Mouse (Mus musculus): ENCODE measurements around the gene Cacna1e. TPM values are rescaled to one million over a fixed set of nuclear protein-coding genes. Genes with fewer than 3 reads are reported as not detected.

The Cacna1e gene
- total and polyA plus RNA-seq, 2 experiments from 2014 or later = 10.3 to 68.4 TPM

- peaks cover 6% of the 10 kb centered on the region; the same call in 1 of the 2 replicates for H3K4me1 ChIP-seq (ENCODE audit: insufficient read depth, low read length)
- no peak overlapping the region for H3K4me2 ChIP-seq (ENCODE audit: low read depth, low read length, poor library complexity, severe bottlenecking)
- H3K27ac ChIP-seq (ENCODE audit: low read depth, low read length) = no peak overlapping the region
- peak; percentile 21 for DNase-seq (ENCODE audit: low spot score)
- no peak for ATAC-seq (ENCODE audit: low FRiP score)
- no peak for TF ChIP-seq CTCF (IDR thresholded peaks at IDR 0.05)
- H3K9me3 ChIP-seq (ENCODE audit: low read length) = no peaks in the 10 kb centered on the region
- 57% methylated on average over 7 of the region's 7 CpGs for WGBS
- H3K27me3 ChIP-seq (ENCODE audit: insufficient read depth, low read length) = no peaks in the 10 kb centered on the region
- no peaks in the 10 kb centered on the region for H3K36me3 ChIP-seq (ENCODE audit: insufficient read depth, low read length)
- H3K4me3 ChIP-seq (ENCODE audit: low read depth, low read length) = no peak overlapping the region
- H3K9ac ChIP-seq (replicated peaks; ENCODE audit: low read length, poor library complexity, severe bottlenecking) = no peak overlapping the region
Observed at GRCm38 (mm10) chr1:154730411-154730961, 153.8 kb downstream of the Cacna1e start.

- Histone ChIP-seq H3K9ac (replicated peaks; ENCODE audit: low read length, poor library complexity, severe bottlenecking) (no peak overlapping the region), H3K4me1 (ENCODE audit: insufficient read depth, low read length) (peaks cover 6% of the 10 kb centered on the region; the same call in 1 of the 2 replicates), H3K9me3 (ENCODE audit: low read length) (no peaks in the 10 kb centered on the region), H3K36me3 (ENCODE audit: insufficient read depth, low read length) (no peaks in the 10 kb centered on the region), H3K27me3 (ENCODE audit: insufficient read depth, low read length) (no peaks in the 10 kb centered on the region), H3K4me2 (ENCODE audit: low read depth, low read length, poor library complexity, severe bottlenecking) (no peak overlapping the region), H3K4me3 (ENCODE audit: low read depth, low read length) (no peak overlapping the region), H3K27ac (ENCODE audit: low read depth, low read length) (no peak overlapping the region)
- ATAC-seq (ENCODE audit: low FRiP score) = no peak
- 62% methylated on average over 6 of the region's 6 CpGs for WGBS
- peak; percentile 97 for TF ChIP-seq CTCF (IDR thresholded peaks at IDR 0.05)
- peak; percentile 96 for DNase-seq (ENCODE audit: low spot score)
Observed at GRCm38 (mm10) chr1:154729269-154729980, 154.9 kb downstream of the Cacna1e start.

GRCm38 (mm10) chr1:154728682-154729081 lies 155.6 kb downstream of the Cacna1e start:
- no peak for TF ChIP-seq CTCF (IDR thresholded peaks at IDR 0.05)
- peaks cover 6% of the 10 kb centered on the region; the same call in 1 of the 2 replicates for H3K4me1 ChIP-seq (ENCODE audit: insufficient read depth, low read length)
- H3K27me3 ChIP-seq (ENCODE audit: insufficient read depth, low read length) = no peaks in the 10 kb centered on the region
- ATAC-seq (ENCODE audit: low FRiP score) (no peak), DNase-seq (ENCODE audit: low spot score) (no peak)
- 44% methylated on average over 5 of the region's 5 CpGs for WGBS
- H3K4me2 ChIP-seq (ENCODE audit: low read depth, low read length, poor library complexity, severe bottlenecking) = no peak overlapping the region
- H3K4me3 ChIP-seq (ENCODE audit: low read depth, low read length) = no peak overlapping the region
- H3K36me3 ChIP-seq (ENCODE audit: insufficient read depth, low read length) = no peaks in the 10 kb centered on the region
- no peak overlapping the region for H3K27ac ChIP-seq (ENCODE audit: low read depth, low read length)
- H3K9me3 ChIP-seq (ENCODE audit: low read length) = no peaks in the 10 kb centered on the region
- no peak overlapping the region for H3K9ac ChIP-seq (replicated peaks; ENCODE audit: low read length, poor library complexity, severe bottlenecking)

GRCm38 (mm10) chr1:154727696-154728095 lies 156.6 kb downstream of the Cacna1e start:
- H3K27ac ChIP-seq (ENCODE audit: low read depth, low read length) = no peak overlapping the region
- no peaks in the 10 kb centered on the region for H3K9me3 ChIP-seq (ENCODE audit: low read length)
- no peak for DNase-seq (ENCODE audit: low spot score)
- H3K4me2 ChIP-seq (ENCODE audit: low read depth, low read length, poor library complexity, severe bottlenecking) = no peak overlapping the region
- 87% methylated on average over 8 of the region's 8 CpGs for WGBS
- no peak overlapping the region for H3K4me3 ChIP-seq (ENCODE audit: low read depth, low read length)
- no peaks in the 10 kb centered on the region for H3K36me3 ChIP-seq (ENCODE audit: insufficient read depth, low read length)
- H3K9ac ChIP-seq (replicated peaks; ENCODE audit: low read length, poor library complexity, severe bottlenecking) = no peak overlapping the region
- no peak for ATAC-seq (ENCODE audit: low FRiP score)
- no peak for TF ChIP-seq CTCF (IDR thresholded peaks at IDR 0.05)
- H3K4me1 ChIP-seq (ENCODE audit: insufficient read depth, low read length) = peaks cover 6% of the 10 kb centered on the region; the same call in 1 of the 2 replicates
- H3K27me3 ChIP-seq (ENCODE audit: insufficient read depth, low read length) = no peaks in the 10 kb centered on the region

GRCm38 (mm10) chr1:154726361-154727161 lies 157.7 kb downstream of the Cacna1e start:
- Histone ChIP-seq H3K4me1 (ENCODE audit: insufficient read depth, low read length) (peaks cover 6% of the 10 kb centered on the region; the same call in 1 of the 2 replicates), H3K9ac (replicated peaks; ENCODE audit: low read length, poor library complexity, severe bottlenecking) (peak overlapping the region; percentile 59), H3K36me3 (ENCODE audit: insufficient read depth, low read length) (no peaks in the 10 kb centered on the region), H3K27ac (ENCODE audit: low read depth, low read length) (peak overlapping the region; percentile 52; the same call in 1 of the 2 replicates), H3K4me2 (ENCODE audit: low read depth, low read length, poor library complexity, severe bottlenecking) (peak overlapping the region; percentile 84), H3K27me3 (ENCODE audit: insufficient read depth, low read length) (no peaks in the 10 kb centered on the region), H3K4me3 (ENCODE audit: low read depth, low read length) (peak overlapping the region; percentile 60), H3K9me3 (ENCODE audit: low read length) (no peaks in the 10 kb centered on the region)
- whole genome bisulfite sequencing = under 1% methylated on average over 45 of the region's 45 CpGs
- DNase-seq (ENCODE audit: low spot score) (peak; percentile 59), ATAC-seq (ENCODE audit: low FRiP score) (peak; percentile 50)
- peak; percentile 25; the same call in 1 of the 2 replicates for TF ChIP-seq CTCF (IDR thresholded peaks at IDR 0.05)
